Mouse (Mus musculus): Measurements from ENCODE around the gene Gm19402. TPM values are rescaled to one million over a fixed set of nuclear protein-coding genes. Genes with fewer than 3 reads are reported as not detected.

Gene Gm19402
- polyA plus RNA-seq, 1 experiment: not detected

- H3K4me1 ChIP-seq (ENCODE audit: control insufficient read depth, insufficient read depth, low read length): no peaks in the 10 kb centered on the region
- no peak for TF ChIP-seq POLR2A (IDR thresholded peaks at IDR 0.05; ENCODE audit: extremely low read depth, insufficient read depth, low read length)
- no peak for TF ChIP-seq CTCF (IDR thresholded peaks at IDR 0.05; ENCODE audit: extremely low read depth, insufficient read depth, low read length)
- no peak overlapping the region for H3K27ac ChIP-seq (ENCODE audit: insufficient read depth, low read length)
- H3K4me3 ChIP-seq (ENCODE audit: insufficient read depth, low read length): no peak overlapping the region
Measured at GRCm38 (mm10) chr10:77670710-77671109, 19.8 kb downstream of the Gm19402 start.

GRCm38 (mm10) chr10:77667402-77667801 is 23.2 kb downstream of the Gm19402 start:
- Histone ChIP-seq H3K27ac (ENCODE audit: insufficient read depth, low read length) (no peak overlapping the region), H3K4me1 (ENCODE audit: control insufficient read depth, insufficient read depth, low read length) (no peaks in the 10 kb centered on the region), H3K4me3 (ENCODE audit: insufficient read depth, low read length) (no peak overlapping the region)
- TF ChIP-seq POLR2A (IDR thresholded peaks at IDR 0.05; ENCODE audit: extremely low read depth, insufficient read depth, low read length): no peak
- no peak for TF ChIP-seq CTCF (IDR thresholded peaks at IDR 0.05; ENCODE audit: extremely low read depth, insufficient read depth, low read length)

- Histone ChIP-seq H3K27ac (ENCODE audit: insufficient read depth, low read length) (no peak overlapping the region), H3K4me3 (ENCODE audit: insufficient read depth, low read length) (no peak overlapping the region), H3K4me1 (ENCODE audit: control insufficient read depth, insufficient read depth, low read length) (no peaks in the 10 kb centered on the region)
- TF ChIP-seq POLR2A (IDR thresholded peaks at IDR 0.05; ENCODE audit: extremely low read depth, insufficient read depth, low read length) (no peak), CTCF (IDR thresholded peaks at IDR 0.05; ENCODE audit: extremely low read depth, insufficient read depth, low read length) (no peak)
Measured at GRCm38 (mm10) chr10:77666342-77666741, 24.2 kb downstream of the Gm19402 start.

GRCm38 (mm10) chr10:77663949-77664665 is 26.4 kb downstream of the Gm19402 start:
- TF ChIP-seq CTCF (IDR thresholded peaks at IDR 0.05; ENCODE audit: extremely low read depth, insufficient read depth, low read length) (no peak), POLR2A (IDR thresholded peaks at IDR 0.05; ENCODE audit: extremely low read depth, insufficient read depth, low read length) (no peak)
- H3K4me3 ChIP-seq (ENCODE audit: insufficient read depth, low read length): no peak overlapping the region
- no peak overlapping the region for H3K27ac ChIP-seq (ENCODE audit: insufficient read depth, low read length)
- no peaks in the 10 kb centered on the region for H3K4me1 ChIP-seq (ENCODE audit: control insufficient read depth, insufficient read depth, low read length)

- TF ChIP-seq POLR2A (IDR thresholded peaks at IDR 0.05; ENCODE audit: extremely low read depth, insufficient read depth, low read length) (no peak), CTCF (IDR thresholded peaks at IDR 0.05; ENCODE audit: extremely low read depth, insufficient read depth, low read length) (no peak)
- Histone ChIP-seq H3K4me3 (ENCODE audit: insufficient read depth, low read length) (no peak overlapping the region), H3K27ac (ENCODE audit: insufficient read depth, low read length) (no peak overlapping the region), H3K4me1 (ENCODE audit: control insufficient read depth, insufficient read depth, low read length) (no peaks in the 10 kb centered on the region)
Measured at GRCm38 (mm10) chr10:77658286-77658994, 32.1 kb downstream of the Gm19402 start.

- TF ChIP-seq CTCF (IDR thresholded peaks at IDR 0.05; ENCODE audit: extremely low read depth, insufficient read depth, low read length): no peak
- TF ChIP-seq POLR2A (IDR thresholded peaks at IDR 0.05; ENCODE audit: extremely low read depth, insufficient read depth, low read length): no peak
- Histone ChIP-seq H3K4me1 (ENCODE audit: control insufficient read depth, insufficient read depth, low read length) (no peaks in the 10 kb centered on the region), H3K4me3 (ENCODE audit: insufficient read depth, low read length) (no peak overlapping the region), H3K27ac (ENCODE audit: insufficient read depth, low read length) (no peak overlapping the region)
Measured at GRCm38 (mm10) chr10:77652046-77652445, 38.5 kb downstream of the Gm19402 start.

- no peak overlapping the region for H3K4me3 ChIP-seq (ENCODE audit: insufficient read depth, low read length)
- no peaks in the 10 kb centered on the region for H3K4me1 ChIP-seq (ENCODE audit: control insufficient read depth, insufficient read depth, low read length)
- H3K27ac ChIP-seq (ENCODE audit: insufficient read depth, low read length): no peak overlapping the region
- TF ChIP-seq POLR2A (IDR thresholded peaks at IDR 0.05; ENCODE audit: extremely low read depth, insufficient read depth, low read length) (no peak), CTCF (IDR thresholded peaks at IDR 0.05; ENCODE audit: extremely low read depth, insufficient read depth, low read length) (no peak)
Measured at GRCm38 (mm10) chr10:77647901-77648300, 42.7 kb downstream of the Gm19402 start.

GRCm38 (mm10) chr10:77647461-77647860 is 43.1 kb downstream of the Gm19402 start:
- Histone ChIP-seq H3K4me1 (ENCODE audit: control insufficient read depth, insufficient read depth, low read length) (no peaks in the 10 kb centered on the region), H3K27ac (ENCODE audit: insufficient read depth, low read length) (no peak overlapping the region), H3K4me3 (ENCODE audit: insufficient read depth, low read length) (no peak overlapping the region)
- no peak for TF ChIP-seq POLR2A (IDR thresholded peaks at IDR 0.05; ENCODE audit: extremely low read depth, insufficient read depth, low read length)
- TF ChIP-seq CTCF (IDR thresholded peaks at IDR 0.05; ENCODE audit: extremely low read depth, insufficient read depth, low read length): no peak

- H3K4me3 ChIP-seq (ENCODE audit: insufficient read depth, low read length): no peak overlapping the region
- H3K4me1 ChIP-seq (ENCODE audit: control insufficient read depth, insufficient read depth, low read length): no peaks in the 10 kb centered on the region
- TF ChIP-seq POLR2A (IDR thresholded peaks at IDR 0.05; ENCODE audit: extremely low read depth, insufficient read depth, low read length): no peak
- no peak for TF ChIP-seq CTCF (IDR thresholded peaks at IDR 0.05; ENCODE audit: extremely low read depth, insufficient read depth, low read length)
- no peak overlapping the region for H3K27ac ChIP-seq (ENCODE audit: insufficient read depth, low read length)
Measured at GRCm38 (mm10) chr10:77645571-77645970, 45.0 kb downstream of the Gm19402 start.

- no peak for TF ChIP-seq POLR2A (IDR thresholded peaks at IDR 0.05; ENCODE audit: extremely low read depth, insufficient read depth, low read length)
- no peak for TF ChIP-seq CTCF (IDR thresholded peaks at IDR 0.05; ENCODE audit: extremely low read depth, insufficient read depth, low read length)
- Histone ChIP-seq H3K27ac (ENCODE audit: insufficient read depth, low read length) (no peak overlapping the region), H3K4me3 (ENCODE audit: insufficient read depth, low read length) (no peak overlapping the region), H3K4me1 (ENCODE audit: control insufficient read depth, insufficient read depth, low read length) (no peaks in the 10 kb centered on the region)
Measured at GRCm38 (mm10) chr10:77643160-77643559, 47.4 kb downstream of the Gm19402 start.

Other genes with a start within 250 kb of the Gm19402 start
- gene Fam207a, start 175.0 kb downstream of the Gm19402 start, polyA plus RNA-seq (2012; rRNA removed): 34.5 and 35.1 TPM in 2 replicates
- gene Itgb2, start 160.5 kb downstream of the Gm19402 start, polyA plus RNA-seq (2012; rRNA removed): 6.1 and 7.3 TPM in 2 replicates
- 111 and 113 TPM in 2 replicates for gene Pttg1ip, start 109.0 kb downstream of the Gm19402 start, polyA plus RNA-seq (2012; rRNA removed)
- 270 and 272 TPM in 2 replicates for gene Sumo3, start 84.7 kb downstream of the Gm19402 start, polyA plus RNA-seq (2012; rRNA removed)
- gene Gm49325, start 84.6 kb downstream of the Gm19402 start, polyA plus RNA-seq (2012; rRNA removed): 9.3 TPM in 1 of 2 replicates, not detected in the other
- gene Ube2g2, start 68.5 kb downstream of the Gm19402 start, polyA plus RNA-seq (2012; rRNA removed): 38.8 and 40.7 TPM in 2 replicates
- 0.29 TPM in 1 of 2 replicates, not detected in the other for gene Tspear, start 4.2 kb downstream of the Gm19402 start, polyA plus RNA-seq (2012; rRNA removed)
- gene Gm9508, start 6.5 kb upstream of the Gm19402 start, polyA plus RNA-seq (2012; rRNA removed): not detected in 2 replicates
- not detected in 2 replicates for gene Gm10272, start 15.9 kb upstream of the Gm19402 start, polyA plus RNA-seq (2012; rRNA removed)
- not detected in 2 replicates for gene Gm10024, start 20.7 kb upstream of the Gm19402 start, polyA plus RNA-seq (2012; rRNA removed)
- not detected in 2 replicates for gene Gm10142, start 25.1 kb upstream of the Gm19402 start, polyA plus RNA-seq (2012; rRNA removed)
- not detected in 2 replicates for gene Krtap12-1, start 29.8 kb upstream of the Gm19402 start, polyA plus RNA-seq (2012; rRNA removed)
- gene Gm10100, start 35.7 kb upstream of the Gm19402 start, polyA plus RNA-seq (2012; rRNA removed): not detected in 2 replicates
- gene Gm18596, start 51.9 kb upstream of the Gm19402 start, polyA plus RNA-seq (2012; rRNA removed): not detected in 2 replicates
- gene Gm9736, start 60.6 kb upstream of the Gm19402 start, polyA plus RNA-seq (2012; rRNA removed): not detected in 2 replicates
- gene Gm3233, start 68.9 kb upstream of the Gm19402 start, polyA plus RNA-seq (2012; rRNA removed): not detected in 2 replicates
- not detected in 2 replicates for gene Gm3238, start 80.6 kb upstream of the Gm19402 start, polyA plus RNA-seq (2012; rRNA removed)
- gene Gm7138, start 86.2 kb upstream of the Gm19402 start, polyA plus RNA-seq (2012; rRNA removed): not detected in 2 replicates
- not detected in 2 replicates for gene Gm3250, start 91.8 kb upstream of the Gm19402 start, polyA plus RNA-seq (2012; rRNA removed)
- not detected in 2 replicates for gene Gm7137, start 97.4 kb upstream of the Gm19402 start, polyA plus RNA-seq (2012; rRNA removed)
- not detected in 2 replicates for gene Gm9639, start 104.3 kb upstream of the Gm19402 start, polyA plus RNA-seq (2012; rRNA removed)
- gene Gm19668, start 108.4 kb upstream of the Gm19402 start, polyA plus RNA-seq (2012; rRNA removed): not detected in 2 replicates
- gene Gm9507, start 121.1 kb upstream of the Gm19402 start, polyA plus RNA-seq (2012; rRNA removed): not detected in 2 replicates
- not detected in 2 replicates for gene Gm2696, start 123.9 kb upstream of the Gm19402 start, polyA plus RNA-seq (2012; rRNA removed)
- not detected in 2 replicates for gene Krtap10-4, start 136.3 kb upstream of the Gm19402 start, polyA plus RNA-seq (2012; rRNA removed)
- gene Krtap10-10, start 145.2 kb upstream of the Gm19402 start, polyA plus RNA-seq (2012; rRNA removed): not detected in 2 replicates
- not detected in 2 replicates for gene Gm36176, start 156.0 kb upstream of the Gm19402 start, polyA plus RNA-seq (2012; rRNA removed)
- gene Gm10318, start 162.1 kb upstream of the Gm19402 start, polyA plus RNA-seq (2012; rRNA removed): 0.15 TPM in 1 of 2 replicates, not detected in the other
- not detected in 2 replicates for gene Gm3285, start 171.2 kb upstream of the Gm19402 start, polyA plus RNA-seq (2012; rRNA removed)
- gene Lrrc3, start 211.8 kb upstream of the Gm19402 start, polyA plus RNA-seq (2012; rRNA removed): 7.3 and 7.7 TPM in 2 replicates